Mouse (Mus musculus) gastrocnemius, postnatal 4 days (tissue): ENCODE results near the gene Mrpl54. TPM values are rescaled to one million over a fixed set of nuclear protein-coding genes. Genes with fewer than 3 reads are reported as not detected.
A peak's percentile ranks its signal among the peaks of the same experiment; 100 is the strongest.
"Not testable (repeated sequence)": the region's sequence is repeated elsewhere in the genome, so short reads cannot be mapped to it uniquely, and the experiment has no call there.

Source experiments
- DNase-seq, 2 experiments: peaks; one replicate each; pipeline ENCODE4 v3.0.0; 2021 to 2022; ENCODE audit warnings: low spot score in 2 of 2, mixed read lengths in 2 of 2
- microRNA-seq: library from miRNA; unstranded; fragments of <30 nt; microRNA quantifications from one replicate; pipeline ENCODE4 v1.2.0, GENCODE M21; 2021
- total RNA-seq, 2 experiments: library from RNA; stranded (reverse); gene quantifications; 2 replicates each; pipeline ENCODE4 v1.2.3; 2021

Gene Mrpl54
- total RNA-seq, 2 experiments from 2014 or later, result 90.0 to 97.6 TPM

- DNase-seq, result no peak
These were observed 36.0 kb downstream of the Mrpl54 start, which contains the start of gene Atcay for GRCm38 (mm10) chr10:81230438-81231332. Gene Atcay (minus strand): TSS chr10:81230833.

GRCm38 (mm10) chr10:81229735-81230437 lies 36.8 kb downstream of the Mrpl54 start:
- DNase-seq, result no peak

GRCm38 (mm10) chr10:81223731-81224130 lies 43.0 kb downstream of the Mrpl54 start:
- not testable (repeated sequence) for DNase-seq

DNA sequence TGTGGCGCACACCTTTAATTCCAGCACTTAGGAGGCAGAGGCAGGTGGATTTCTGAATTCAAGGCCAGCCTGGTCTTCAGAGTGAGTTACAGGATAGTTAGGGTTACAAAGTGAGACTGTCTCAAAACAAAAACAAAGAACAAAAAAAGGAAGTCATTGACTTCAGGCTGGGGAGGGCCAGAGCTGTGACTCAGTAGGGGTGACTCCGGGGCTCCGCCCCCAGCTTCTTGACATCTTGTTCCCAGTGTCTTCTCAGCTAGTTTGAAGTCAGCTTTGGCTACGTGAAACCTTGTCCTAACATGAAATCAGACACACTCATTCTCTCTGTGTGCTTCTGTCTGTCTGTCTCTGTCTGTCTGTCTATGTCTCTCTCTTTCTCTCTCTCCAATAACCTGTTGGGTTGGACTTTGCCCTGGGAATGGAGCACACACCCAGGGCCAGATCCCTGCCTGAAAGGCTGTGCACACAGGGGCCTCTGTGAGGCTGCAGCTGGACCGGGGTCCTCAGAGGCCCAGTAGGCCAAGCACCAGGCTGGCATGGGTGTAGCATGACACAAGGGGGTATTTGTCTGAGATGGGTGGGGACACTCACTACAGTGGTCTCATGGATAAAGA lies 45.2 kb downstream of the Mrpl54 start:
- DNase-seq, result no peak

- DNase-seq, result peak in 1 of 2 experiments; percentile 63
These were observed 48.8 kb downstream of the Mrpl54 start for GRCm38 (mm10) chr10:81217964-81218363.

GRCm38 (mm10) chr10:81217267-81217666 lies 49.5 kb downstream of the Mrpl54 start:
- DNase-seq, result not testable (repeated sequence)

DNA sequence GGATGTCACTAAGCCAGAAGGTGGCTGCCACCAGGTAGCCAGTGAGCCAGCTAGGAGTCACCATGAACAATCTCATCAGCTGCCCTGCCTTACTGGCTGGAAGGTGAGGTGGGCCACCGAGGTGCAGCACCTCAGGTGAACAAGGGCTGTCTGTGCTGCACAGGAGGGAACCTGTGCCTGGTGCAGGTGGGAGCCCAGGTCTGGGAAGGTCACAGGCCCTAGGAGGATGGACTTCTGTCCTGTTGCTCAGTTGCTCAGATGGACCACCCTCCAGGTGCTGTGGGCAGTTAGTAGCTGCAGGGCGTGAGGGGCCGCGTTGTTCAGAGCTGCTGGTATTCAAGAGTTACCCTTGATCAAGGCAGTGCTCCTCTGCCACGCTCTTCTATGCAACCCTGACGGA lies 49.9 kb downstream of the Mrpl54 start:
- DNase-seq, result no peak

GRCm38 (mm10) chr10:81216260-81216659 lies 50.5 kb downstream of the Mrpl54 start:
- no peak for DNase-seq

Small RNAs within 50 kb of the gene (microRNA-seq; reads per million reads assigned to microRNA genes)
- 1.1 reads per million for gene Mir3057

Other genes with a start within 250 kb of the Mrpl54 start
- gene Diras1, start 241.3 kb downstream of the Mrpl54 start, total RNA-seq, result under 1 TPM in 1 of 2 experiments, not detected in 1; 0.10 TPM
- 10 to 100 TPM; 11.2 to 11.9 TPM for gene Slc39a3, start 229.5 kb downstream of the Mrpl54 start, total RNA-seq
- 100 to 1,000 TPM in 1 of 2 experiments, 10 to 100 TPM in 1; 98.0 to 100 TPM for gene Sgta, start 206.8 kb downstream of the Mrpl54 start, total RNA-seq
- 10 to 100 TPM; 40.6 to 44.0 TPM for gene Thop1, start 196.9 kb downstream of the Mrpl54 start, total RNA-seq
- gene Creb3l3, start 168.1 kb downstream of the Mrpl54 start, total RNA-seq, result 1 to 10 TPM; 1.2 to 1.5 TPM
- 100 to 1,000 TPM; 148 to 152 TPM for gene Map2k2, start 161.0 kb downstream of the Mrpl54 start, total RNA-seq
- 10 to 100 TPM; 37.7 to 42.0 TPM for gene Zbtb7a, start 131.7 kb downstream of the Mrpl54 start, total RNA-seq
- gene Pias4, start 99.0 kb downstream of the Mrpl54 start, total RNA-seq, result 10 to 100 TPM; 22.1 to 22.5 TPM
- gene Eef2, start 90.3 kb downstream of the Mrpl54 start, total RNA-seq, result 1,000 to 10,000 TPM; 1,324 to 1,404 TPM
- 10 to 100 TPM; 40.2 to 41.4 TPM for gene Dapk3, start 83.9 kb downstream of the Mrpl54 start, total RNA-seq
- not detected for gene 4930442H23Rik, start 83.1 kb downstream of the Mrpl54 start, total RNA-seq
- 1 to 10 TPM; 1.2 to 1.5 TPM for gene Nmrk2, start 64.9 kb downstream of the Mrpl54 start, total RNA-seq
- gene Atcay, start 36.1 kb downstream of the Mrpl54 start, total RNA-seq, result under 1 TPM; 0.08 to 0.12 TPM
- 1 to 10 TPM; 4.3 to 5.6 TPM for gene Zfr2, start 33.8 kb downstream of the Mrpl54 start, total RNA-seq
- under 1 TPM; 0.34 to 0.78 TPM for gene Matk, start 14.0 kb downstream of the Mrpl54 start, total RNA-seq
- gene Apba3, start within 50 bp of the Mrpl54 start, total RNA-seq, result 10 to 100 TPM; 49.2 to 50.2 TPM
- under 1 TPM; 0.25 to 0.44 TPM for gene Tjp3, start 24.6 kb upstream of the Mrpl54 start, total RNA-seq
- gene Pip5k1c, start 26.0 kb upstream of the Mrpl54 start, total RNA-seq, result 10 to 100 TPM; 35.8 TPM
- 10 to 100 TPM; 17.8 to 18.3 TPM for gene Cactin, start 54.2 kb upstream of the Mrpl54 start, total RNA-seq
- 1 to 10 TPM; 4.8 to 5.8 TPM for gene Tbxa2r, start 61.8 kb upstream of the Mrpl54 start, total RNA-seq
- under 1 TPM; 0.66 to 0.86 TPM for gene Gipc3, start 76.3 kb upstream of the Mrpl54 start, total RNA-seq
- gene Hmg20b, start 83.5 kb upstream of the Mrpl54 start, total RNA-seq, result 10 to 100 TPM; 46.2 to 58.6 TPM
- gene Mfsd12, start 90.6 kb upstream of the Mrpl54 start, total RNA-seq, result 1 to 10 TPM; 8.6 to 9.9 TPM
- gene 4930404N11Rik, start 98.9 kb upstream of the Mrpl54 start, total RNA-seq, result 1 to 10 TPM; 1.7 to 1.8 TPM
- gene Fzr1, start 111.6 kb upstream of the Mrpl54 start, total RNA-seq, result 10 to 100 TPM; 32.2 to 33.5 TPM
- gene Dohh, start 117.5 kb upstream of the Mrpl54 start, total RNA-seq, result 10 to 100 TPM; 48.1 to 48.5 TPM
- gene Gm48551, start 117.5 kb upstream of the Mrpl54 start, total RNA-seq, result 1 to 10 TPM in 1 of 2 experiments, under 1 TPM in 1; 0.70 to 1.5 TPM
- gene Gm48552, start 122.1 kb upstream of the Mrpl54 start, total RNA-seq, result 1 to 10 TPM; 1.3 to 2.0 TPM
- under 1 TPM; 0.91 to 0.98 TPM for gene Smim24, start 126.1 kb upstream of the Mrpl54 start, total RNA-seq
- gene Nfic, start 188.7 kb upstream of the Mrpl54 start, total RNA-seq, result 100 to 1,000 TPM; 274 to 335 TPM
- gene Celf5, start 215.8 kb upstream of the Mrpl54 start, total RNA-seq, result under 1 TPM; 0.47 to 0.52 TPM
- 10 to 100 TPM; 59.3 to 61.3 TPM for gene Ncln, start 229.5 kb upstream of the Mrpl54 start, total RNA-seq
- gene S1pr4, start 233.2 kb upstream of the Mrpl54 start, total RNA-seq, result under 1 TPM; 0.37 to 0.54 TPM